Mouse (Mus musculus) myocyte (in vitro differentiated cells): Measurements from ENCODE around the gene Serpinc1.

Source experiments
- MAX ChIP-seq: IDR thresholded peaks from one replicate; pipeline ENCODE4 v1.6.1; 2011; ENCODE audit warnings: low read depth, mild to moderate bottlenecking, control low read depth
- MYOG ChIP-seq, 3 experiments: IDR thresholded peaks; one replicate each; pipeline ENCODE4 v1.6.1; 2011; ENCODE audit warnings: control low read depth in 2 of 3, low read depth in 2 of 3, mild to moderate bottlenecking in 2 of 3; ENCODE audit not compliant: insufficient read length in 2 of 3, control insufficient read depth in 1 of 3, insufficient read depth in 1 of 3
- POLR2A ChIP-seq: IDR thresholded peaks from one replicate; pipeline ENCODE4 v1.6.1; 2011; ENCODE audit warnings: low read depth, mild to moderate bottlenecking, control low read depth, moderate library complexity; ENCODE audit not compliant: insufficient read length
- TCF12 ChIP-seq: IDR thresholded peaks from one replicate; pipeline ENCODE4 v1.6.1; 2011; ENCODE audit warnings: mild to moderate bottlenecking, control low read depth; ENCODE audit not compliant: poor library complexity, insufficient read depth, severe bottlenecking
- TCF3 ChIP-seq: IDR thresholded peaks from one replicate; pipeline ENCODE4 v1.6.1; 2011; ENCODE audit warnings: low read depth, control low read depth; ENCODE audit not compliant: insufficient read length
- USF1 ChIP-seq: IDR thresholded peaks from one replicate; pipeline ENCODE4 v1.6.1; 2011; ENCODE audit warnings: low read depth, mild to moderate bottlenecking, control low read depth, moderate library complexity

DNA sequence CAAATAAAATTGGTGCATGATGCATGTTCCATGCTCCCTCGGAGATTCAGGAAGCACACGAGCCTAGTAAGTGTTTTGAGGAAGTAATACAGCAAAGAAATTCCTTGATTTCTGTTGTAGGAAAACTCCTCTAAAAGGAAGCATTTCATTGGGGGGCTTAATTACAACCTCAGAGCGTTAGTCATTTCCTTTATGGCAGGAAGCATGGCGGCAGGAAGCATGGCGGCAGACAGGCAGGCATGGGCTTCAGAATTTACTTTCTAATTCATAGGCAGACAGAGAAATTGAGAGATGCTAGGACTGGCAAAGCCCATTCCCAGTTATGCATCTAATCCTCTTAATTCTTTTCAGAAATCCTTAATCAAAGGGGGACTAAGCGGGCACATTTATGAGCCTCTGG is 15.5 kb downstream of the Serpinc1 start:
- TF ChIP-seq USF1, result no peak
- no peak for TF ChIP-seq MYOG (IDR thresholded peaks at IDR 0.05; ENCODE audit: control insufficient read depth in 1 of 3, insufficient read depth in 1 of 3, insufficient read length in 2 of 3, low read depth in 2 of 3)
- TF ChIP-seq TCF12, result no peak
- no peak for TF ChIP-seq POLR2A
- TF ChIP-seq MAX, result no peak
- no peak for TF ChIP-seq TCF3
